Mouse (Mus musculus): Measurements from ENCODE around the gene Zfp446.
A peak's percentile ranks its signal among the peaks of the same experiment; 100 is the strongest.

Zfp446 gene

GRCm38 (mm10) chr7:12987409-12988189 is 10.0 kb downstream of the Zfp446 start:
- DNase-seq = no peak

- DNase-seq = no peak
These were observed 14.6 kb downstream of the Zfp446 start for GRCm38 (mm10) chr7:12992222-12992621.

- no peak for DNase-seq
These were observed 15.5 kb downstream of the Zfp446 start for GRCm38 (mm10) chr7:12993148-12993547.

GRCm38 (mm10) chr7:12995862-12996261 is 18.2 kb downstream of the Zfp446 start:
- DNase-seq = no peak

GRCm38 (mm10) chr7:12997230-12997629 is 19.6 kb downstream of the Zfp446 start:
- DNase-seq = no peak

- no peak for DNase-seq
These were observed 20.4 kb downstream of the Zfp446 start, which contains the start of gene Slc27a5 for GRCm38 (mm10) chr7:12998053-12998452. Slc27a5 (minus strand) TSS chr7:12998192.

- DNase-seq = no peak
These were observed 21.2 kb downstream of the Zfp446 start, which contains the start of gene Trim28 for GRCm38 (mm10) chr7:12998851-12999250. Trim28 (plus strand) TSS chr7:12999114.

- DNase-seq = no peak
These were observed 23.9 kb downstream of the Zfp446 start for GRCm38 (mm10) chr7:13001584-13001983.

GRCm38 (mm10) chr7:13003380-13003779 is 25.7 kb downstream of the Zfp446 start:
- no peak for DNase-seq

GRCm38 (mm10) chr7:13006011-13006410 is 28.4 kb downstream of the Zfp446 start:
- no peak for DNase-seq

- no peak for DNase-seq
These were observed 28.9 kb downstream of the Zfp446 start for GRCm38 (mm10) chr7:13006531-13006930.

GRCm38 (mm10) chr7:13007341-13008092 is 29.9 kb downstream of the Zfp446 start:
- DNase-seq = no peak

GRCm38 (mm10) chr7:13009143-13010004 is 31.7 kb downstream of the Zfp446 start:
- DNase-seq = peak; percentile 93

GRCm38 (mm10) chr7:13010005-13010908 is 32.6 kb downstream of the Zfp446 start, which contains the start of gene Zbtb45:
Zbtb45 (minus strand) TSS chr7:13010034.
- no peak for DNase-seq

GRCm38 (mm10) chr7:13013671-13014070 is 36.0 kb downstream of the Zfp446 start:
- DNase-seq = no peak

GRCm38 (mm10) chr7:13014275-13014839 is 36.7 kb downstream of the Zfp446 start:
- DNase-seq = no peak

- no peak for DNase-seq
These were observed 37.6 kb downstream of the Zfp446 start for GRCm38 (mm10) chr7:13015217-13015616.

- no peak for DNase-seq
These were observed 45.3 kb downstream of the Zfp446 start for GRCm38 (mm10) chr7:13022773-13023535.

- DNase-seq = peak; percentile 94
These were observed 46.5 kb downstream of the Zfp446 start for GRCm38 (mm10) chr7:13023928-13024731.

- DNase-seq = peak; percentile 85
These were observed 47.2 kb downstream of the Zfp446 start for GRCm38 (mm10) chr7:13024805-13025204.
